Mouse (Mus musculus): ENCODE results near the gene Nhlrc3. TPM values are rescaled to one million over a fixed set of nuclear protein-coding genes. Genes with fewer than 3 reads are reported as not detected.

Nhlrc3 gene
- polyA plus RNA-seq, 1 experiment from 2014 or later = 13.5 TPM

DNA sequence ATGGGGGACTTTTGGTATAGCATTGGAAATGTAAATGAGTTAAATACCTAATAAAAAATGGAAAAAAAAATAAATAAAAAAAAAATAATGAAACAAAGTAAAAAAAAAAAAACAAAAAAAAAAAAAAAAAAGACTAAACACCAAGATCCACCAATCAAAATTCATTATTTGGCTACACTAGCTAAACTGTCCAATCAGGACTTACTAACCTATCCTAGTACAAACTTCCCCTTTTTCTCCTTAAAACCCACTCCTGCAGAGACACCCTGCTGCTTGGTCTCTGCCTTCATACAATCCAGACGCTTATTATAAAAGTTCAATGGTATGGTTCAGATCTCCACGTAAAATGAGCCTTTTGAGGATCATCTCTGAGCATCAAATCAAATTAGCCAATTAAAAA lies 49.7 kb downstream of the Nhlrc3 start:
- Histone ChIP-seq H3K4me3 (no peak overlapping the region), H3K27me3 (peaks cover 2% of the 10 kb centered on the region; the same call in 1 of the 2 replicates), H3K4me2 (replicated peaks) (no peak overlapping the region), H3K9me3 (replicated peaks) (no peaks in the 10 kb centered on the region), H3K4me1 (peaks cover 13% of the 10 kb centered on the region), H3K36me3 (no peaks in the 10 kb centered on the region), H3K9ac (no peak overlapping the region), H3K27ac (no peak overlapping the region)
- no peak for ATAC-seq (ENCODE audit: low FRiP score)
- WGBS = 56% methylated on average over 2 of the region's 2 CpGs

DNA sequence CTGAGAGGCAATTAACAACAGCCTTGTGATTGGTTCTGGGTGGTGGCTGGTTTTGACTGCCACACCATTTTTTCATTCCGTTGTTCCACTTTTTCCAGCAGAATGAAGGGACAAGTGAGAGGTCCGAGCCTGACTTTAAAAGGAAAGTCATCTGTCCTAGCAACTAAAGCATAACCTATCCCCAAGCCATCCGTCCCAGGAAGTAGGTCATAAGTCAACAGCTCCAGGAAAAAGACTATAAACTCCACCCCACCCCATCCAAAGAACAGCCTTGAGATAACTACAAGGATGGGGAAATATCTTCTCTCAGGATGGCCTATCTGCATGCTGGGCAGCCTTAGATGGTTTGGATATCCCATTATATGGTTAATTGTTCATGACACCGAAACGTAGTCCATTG lies 50.9 kb downstream of the Nhlrc3 start:
- 91% methylated on average over 5 of the region's 5 CpGs for WGBS
- no peak overlapping the region for H3K27ac ChIP-seq
- H3K4me2 ChIP-seq (replicated peaks) = no peak overlapping the region
- no peak overlapping the region for H3K9ac ChIP-seq
- ATAC-seq (ENCODE audit: low FRiP score) = no peak
- peaks cover 2% of the 10 kb centered on the region; the same call in 1 of the 2 replicates for H3K27me3 ChIP-seq
- H3K36me3 ChIP-seq = no peaks in the 10 kb centered on the region
- no peak overlapping the region for H3K4me3 ChIP-seq
- peaks cover 13% of the 10 kb centered on the region for H3K4me1 ChIP-seq
- no peaks in the 10 kb centered on the region for H3K9me3 ChIP-seq (replicated peaks)

DNA sequence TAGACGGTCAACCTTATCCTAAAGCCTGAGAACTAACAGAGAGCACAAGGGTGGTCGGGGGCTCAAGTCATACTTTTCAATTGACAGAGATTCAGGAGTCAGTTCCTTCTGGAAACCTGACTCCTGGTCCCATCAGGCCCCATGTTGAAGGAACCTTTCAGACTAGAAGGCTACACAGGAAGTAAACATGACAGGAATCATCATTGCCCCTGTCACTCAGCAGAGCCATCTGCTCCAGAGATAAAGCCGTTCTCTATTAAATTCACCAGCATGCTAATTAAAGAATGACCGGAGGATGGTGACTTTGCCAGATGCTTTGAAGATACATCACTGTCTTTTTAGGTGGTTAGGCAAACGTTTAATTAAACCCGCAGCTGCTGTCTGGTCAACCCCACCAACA lies 53.1 kb downstream of the Nhlrc3 start:
- no peak overlapping the region for H3K4me3 ChIP-seq
- peaks cover 2% of the 10 kb centered on the region; the same call in 1 of the 2 replicates for H3K27me3 ChIP-seq
- no peak for ATAC-seq (ENCODE audit: low FRiP score)
- no peaks in the 10 kb centered on the region for H3K36me3 ChIP-seq
- no peak overlapping the region for H3K4me2 ChIP-seq (replicated peaks)
- 49% methylated on average over 6 of the region's 6 CpGs for WGBS
- no peak overlapping the region for H3K9ac ChIP-seq
- no peaks in the 10 kb centered on the region for H3K9me3 ChIP-seq (replicated peaks)
- H3K4me1 ChIP-seq = 0 out of 2 replicates have a peak, but pooled peaks cover 5% of the 10 kb centered on the region
- H3K27ac ChIP-seq = no peak overlapping the region

DNA sequence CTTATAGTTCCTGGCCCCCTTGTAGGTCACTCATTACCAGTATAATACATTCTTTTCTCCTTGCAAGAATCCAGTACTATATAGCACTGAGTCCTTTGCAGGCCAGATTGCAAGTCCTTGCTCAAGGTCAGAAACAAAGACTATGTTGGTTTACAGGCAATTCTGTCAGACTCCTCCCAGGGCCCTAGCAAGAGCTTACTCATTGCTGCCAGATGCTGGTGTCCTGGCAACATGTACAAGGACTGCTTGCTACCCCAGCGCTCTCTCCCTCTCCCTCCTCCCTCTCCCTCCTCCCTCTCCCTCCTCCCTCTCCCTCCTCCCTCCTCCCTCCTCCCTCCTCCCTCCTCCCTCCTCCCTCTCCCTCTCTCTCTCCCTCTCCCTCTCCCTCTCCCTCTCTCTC lies 56.0 kb downstream of the Nhlrc3 start:
- WGBS = 57% methylated on average over 1 of the region's 1 CpGs
- Histone ChIP-seq H3K27me3 (no peaks in the 10 kb centered on the region), H3K4me1 (0 out of 2 replicates have a peak, but pooled peaks cover 5% of the 10 kb centered on the region), H3K36me3 (no peaks in the 10 kb centered on the region), H3K9me3 (replicated peaks) (no peaks in the 10 kb centered on the region), H3K4me2 (replicated peaks) (no peak overlapping the region), H3K4me3 (no peak overlapping the region), H3K27ac (no peak overlapping the region), H3K9ac (no peak overlapping the region)
- no peak for ATAC-seq (ENCODE audit: low FRiP score)

Other genes with a start within 250 kb of the Nhlrc3 start
- gene Proser1, start 334 bp upstream of the Nhlrc3 start, polyA plus RNA-seq (2016; fragmentation: Nextera tagmentation; extraction: Ambion mirVana) = 28.0 and 31.0 TPM in 2 replicates
- gene Stoml3, start 25.3 kb upstream of the Nhlrc3 start, polyA plus RNA-seq (2016; fragmentation: Nextera tagmentation; extraction: Ambion mirVana) = not detected in 2 replicates
- 3.9 and 4.6 TPM in 2 replicates for gene Frem2, start 194.0 kb upstream of the Nhlrc3 start, polyA plus RNA-seq (2016; fragmentation: Nextera tagmentation; extraction: Ambion mirVana)